Mouse (Mus musculus): Measurements from ENCODE around the gene Bcat1. TPM values are rescaled to one million over a fixed set of nuclear protein-coding genes. Genes with fewer than 3 reads are reported as not detected.
A peak's percentile ranks its signal among the peaks of the same experiment; 100 is the strongest.

Bcat1 gene
- polyA plus RNA-seq, 1 experiment from 2014 or later: 102 TPM

DNA sequence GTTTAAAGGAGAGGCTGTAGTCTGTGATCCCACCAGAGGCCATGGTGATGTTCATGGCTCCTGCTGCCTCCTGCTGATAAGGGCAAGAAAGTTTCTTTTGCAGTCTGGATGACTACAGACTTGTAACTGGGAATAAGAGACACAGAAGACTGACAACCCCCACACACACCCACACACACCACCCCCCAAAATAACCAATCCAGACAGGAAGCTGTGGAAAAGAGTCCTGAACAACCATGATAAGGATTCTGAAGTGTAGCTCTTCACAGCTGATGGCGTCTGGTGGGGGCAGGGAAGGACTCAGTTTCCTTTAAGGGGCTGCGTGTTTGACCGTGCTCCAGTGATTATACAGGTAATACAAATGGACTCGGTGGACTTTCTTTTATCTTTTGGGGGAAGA lies 13.4 kb upstream of the Bcat1 start:
- Histone ChIP-seq H3K4me3 (no peak overlapping the region), H3K4me2 (no peak overlapping the region), H3K4me1 (no peaks in the 10 kb centered on the region), H3K27ac (no peak overlapping the region), H3K36me3 (ENCODE audit: poor library complexity, severe bottlenecking) (no peaks in the 10 kb centered on the region), H3K27me3 (no peaks in the 10 kb centered on the region), H3K9me3 (replicated peaks) (no peaks in the 10 kb centered on the region), H3K9ac (no peak overlapping the region)
- 84% methylated on average over 4 of the region's 4 CpGs for WGBS
- no peak for ATAC-seq

DNA sequence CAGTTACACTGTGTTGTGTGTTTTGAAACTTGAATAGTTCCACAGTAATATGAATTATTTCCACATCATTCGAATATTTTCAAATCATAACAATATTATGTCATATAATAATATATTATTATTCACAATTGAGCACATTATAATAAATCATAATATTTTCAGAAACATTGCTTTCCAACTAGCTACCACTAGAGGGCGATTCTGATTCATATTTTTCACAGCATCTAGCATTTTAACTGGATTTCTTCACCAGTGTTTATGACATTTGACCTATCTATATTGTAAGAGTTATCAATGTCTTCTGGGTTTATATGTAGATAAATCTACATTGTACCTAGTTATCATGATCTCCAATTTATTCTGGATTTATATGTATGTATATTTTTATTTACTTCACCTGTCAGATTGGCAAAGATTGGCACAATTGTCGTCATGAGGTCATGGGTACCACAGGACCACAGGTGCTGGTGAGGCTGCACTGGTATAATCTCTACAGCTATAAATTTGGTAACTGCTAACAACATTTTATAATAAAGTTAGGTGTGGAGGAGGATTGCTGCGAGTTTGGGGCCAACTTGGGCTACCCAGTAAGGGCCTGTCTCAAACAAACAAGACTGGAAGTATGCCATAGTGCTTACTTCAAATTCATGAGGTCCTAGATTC lies 12.6 kb upstream of the Bcat1 start:
- Histone ChIP-seq H3K36me3 (ENCODE audit: poor library complexity, severe bottlenecking) (no peaks in the 10 kb centered on the region), H3K9me3 (replicated peaks) (no peaks in the 10 kb centered on the region), H3K27me3 (no peaks in the 10 kb centered on the region), H3K9ac (no peak overlapping the region), H3K4me2 (no peak overlapping the region), H3K4me1 (no peaks in the 10 kb centered on the region), H3K27ac (no peak overlapping the region), H3K4me3 (no peak overlapping the region)
- no peak for ATAC-seq
- 48% methylated on average over 4 of the region's 4 CpGs for WGBS

DNA sequence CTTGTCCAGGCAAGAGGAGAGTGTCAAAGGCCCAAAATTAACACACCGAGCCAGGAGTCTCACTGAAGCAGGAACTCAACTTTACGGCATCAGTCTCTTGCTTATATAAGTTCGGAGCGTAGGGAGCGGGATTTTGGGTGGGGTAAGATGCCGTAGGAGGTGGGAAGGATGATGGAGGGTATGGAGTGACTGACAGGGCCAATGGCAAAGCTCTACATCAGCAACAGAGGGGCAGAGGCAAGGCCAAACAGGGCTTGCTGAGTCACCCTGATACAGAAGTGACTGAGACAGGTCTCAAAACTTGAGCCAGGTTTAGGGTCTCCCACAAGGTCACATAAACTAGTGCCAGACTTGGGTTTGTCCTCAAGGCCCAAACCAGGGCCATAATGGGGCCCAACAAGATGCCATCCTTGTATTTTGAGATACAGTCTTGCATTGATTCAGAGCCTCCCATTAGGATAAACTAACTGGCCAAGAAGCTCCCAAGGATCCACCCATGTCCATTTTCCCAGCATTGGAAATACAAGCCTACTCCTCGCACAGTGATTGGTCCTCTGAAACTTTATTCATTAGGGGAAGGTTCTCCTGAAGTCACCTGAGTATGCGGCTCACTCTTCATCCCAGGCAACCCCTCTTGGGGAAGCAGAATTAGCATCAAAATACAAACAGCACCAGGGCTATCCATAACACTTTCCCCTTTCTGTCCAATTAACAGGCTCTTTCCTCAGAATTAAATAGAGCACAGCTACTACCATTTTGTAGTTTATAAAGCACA lies 8.5 kb upstream of the Bcat1 start:
- no peak overlapping the region for H3K4me2 ChIP-seq
- WGBS: 95% methylated on average over 8 of the region's 8 CpGs
- no peaks in the 10 kb centered on the region for H3K36me3 ChIP-seq (ENCODE audit: poor library complexity, severe bottlenecking)
- no peaks in the 10 kb centered on the region for H3K4me1 ChIP-seq
- no peaks in the 10 kb centered on the region for H3K27me3 ChIP-seq
- no peaks in the 10 kb centered on the region for H3K9me3 ChIP-seq (replicated peaks)
- no peak overlapping the region for H3K4me3 ChIP-seq
- ATAC-seq: no peak
- no peak overlapping the region for H3K27ac ChIP-seq
- no peak overlapping the region for H3K9ac ChIP-seq

- no peaks in the 10 kb centered on the region for H3K4me1 ChIP-seq
- 86% methylated on average over 4 of the region's 4 CpGs for WGBS
- no peak overlapping the region for H3K4me2 ChIP-seq
- H3K27me3 ChIP-seq: no peaks in the 10 kb centered on the region
- no peak overlapping the region for H3K9ac ChIP-seq
- no peaks in the 10 kb centered on the region for H3K36me3 ChIP-seq (ENCODE audit: poor library complexity, severe bottlenecking)
- no peaks in the 10 kb centered on the region for H3K9me3 ChIP-seq (replicated peaks)
- no peak overlapping the region for H3K27ac ChIP-seq
- no peak for ATAC-seq
- H3K4me3 ChIP-seq: no peak overlapping the region
Observed at GRCm38 (mm10) chr6:145081721-145082120, 5.7 kb upstream of the Bcat1 start.

DNA sequence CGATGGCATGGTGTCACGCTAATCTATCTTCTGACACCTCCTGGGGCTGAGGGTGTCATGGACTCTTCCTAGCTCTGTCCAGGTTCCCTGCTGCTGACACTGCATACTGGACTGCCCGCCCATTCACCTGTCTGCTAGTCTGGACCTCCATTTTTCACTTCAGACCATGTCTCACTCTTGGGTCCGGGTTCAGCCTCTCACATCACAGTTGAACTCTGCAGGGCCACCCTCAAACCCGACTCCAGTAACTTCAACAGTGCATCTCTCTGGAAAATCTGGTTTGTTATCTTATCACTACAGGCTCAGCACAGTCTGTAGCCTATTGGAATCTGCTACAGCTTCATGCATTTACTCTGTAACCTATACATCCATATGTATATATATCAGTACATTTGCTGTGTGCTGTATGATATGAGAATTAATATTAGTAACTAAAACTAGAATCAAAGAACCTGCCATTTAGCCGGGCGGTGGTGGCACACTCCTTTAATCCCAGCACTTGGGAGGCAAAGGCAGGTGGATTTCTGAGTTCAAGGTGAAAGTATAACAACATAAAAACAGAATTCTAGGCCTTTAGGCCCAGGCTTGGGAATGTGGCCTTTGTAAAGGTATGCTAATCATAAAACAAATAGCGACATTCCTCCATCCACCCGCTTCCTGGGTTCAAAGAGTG lies 3.2 kb upstream of the Bcat1 start:
- Histone ChIP-seq H3K36me3 (ENCODE audit: poor library complexity, severe bottlenecking) (no peaks in the 10 kb centered on the region), H3K4me2 (no peak overlapping the region), H3K27ac (no peak overlapping the region), H3K9ac (no peak overlapping the region), H3K9me3 (replicated peaks) (no peaks in the 10 kb centered on the region), H3K4me1 (peaks cover 7% of the 10 kb centered on the region; the same call in 1 of the 2 replicates), H3K4me3 (no peak overlapping the region), H3K27me3 (no peaks in the 10 kb centered on the region)
- no peak for ATAC-seq
- WGBS: 82% methylated on average over 9 of the region's 9 CpGs

GRCm38 (mm10) chr6:145076286-145076685 lies 302 bp upstream of the Bcat1 start:
- WGBS: 15% methylated on average over 9 of the region's 9 CpGs
- H3K27me3 ChIP-seq: no peaks in the 10 kb centered on the region
- H3K9ac ChIP-seq: peak overlapping the region; percentile 77

DNA sequence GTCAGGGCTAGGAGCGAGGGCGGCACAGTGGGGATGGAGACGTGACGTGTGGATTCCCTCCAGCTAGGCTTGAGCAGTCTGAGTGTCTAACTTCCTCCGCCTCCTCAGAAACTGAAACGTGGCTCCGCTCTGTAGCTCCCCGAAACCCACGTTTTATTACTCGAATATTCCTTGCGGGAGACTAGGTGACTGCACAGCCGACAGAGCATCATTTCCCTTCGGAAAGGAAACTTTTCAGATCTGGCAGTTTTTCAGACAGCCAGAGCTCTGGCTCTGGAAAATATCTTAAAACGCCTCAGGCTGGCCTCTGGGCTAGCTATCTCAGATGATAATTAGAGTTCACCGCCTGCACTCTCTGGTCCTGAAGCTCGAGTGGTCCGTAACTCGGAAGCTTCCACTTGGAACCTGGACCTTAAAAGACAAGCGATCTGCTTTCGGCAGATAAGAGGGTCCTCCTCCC lies 866 bp downstream of the Bcat1 start:
- Histone ChIP-seq H3K4me2 (peak overlapping the region; percentile 98), H3K9me3 (replicated peaks) (no peaks in the 10 kb centered on the region), H3K9ac (peak overlapping the region; percentile 77), H3K36me3 (ENCODE audit: poor library complexity, severe bottlenecking) (no peaks in the 10 kb centered on the region), H3K27me3 (no peaks in the 10 kb centered on the region), H3K4me3 (peak overlapping the region; percentile 59), H3K4me1 (peaks cover 7% of the 10 kb centered on the region; the same call in 1 of the 2 replicates), H3K27ac (no peak overlapping the region)
- peak; percentile 71; the same call in 1 of the 2 replicates for ATAC-seq
- under 1% methylated on average over 20 of the region's 20 CpGs for WGBS

More at GRCm38 (mm10) chr6:145076286-145076685, 302 bp upstream of the Bcat1 start:
- H3K4me2 ChIP-seq: peak overlapping the region; percentile 98
- peaks cover 7% of the 10 kb centered on the region; the same call in 1 of the 2 replicates for H3K4me1 ChIP-seq
- peak overlapping the region; percentile 59 for H3K4me3 ChIP-seq
- H3K36me3 ChIP-seq (ENCODE audit: poor library complexity, severe bottlenecking): no peaks in the 10 kb centered on the region
- H3K27ac ChIP-seq: no peak overlapping the region
- H3K9me3 ChIP-seq (replicated peaks): no peaks in the 10 kb centered on the region
- no peak; the same call in 1 of the 2 replicates for ATAC-seq

- H3K27ac ChIP-seq: no peak overlapping the region
- H3K4me1 ChIP-seq: peaks cover 7% of the 10 kb centered on the region; the same call in 1 of the 2 replicates
- H3K36me3 ChIP-seq (ENCODE audit: poor library complexity, severe bottlenecking): no peaks in the 10 kb centered on the region
- peak; percentile 25; the same call in 1 of the 2 replicates for ATAC-seq
- peak overlapping the region; percentile 98 for H3K4me2 ChIP-seq
- H3K27me3 ChIP-seq: no peaks in the 10 kb centered on the region
- H3K4me3 ChIP-seq: no peak overlapping the region
- H3K9ac ChIP-seq: no peak overlapping the region
- H3K9me3 ChIP-seq (replicated peaks): no peaks in the 10 kb centered on the region
Observed at GRCm38 (mm10) chr6:145074461-145074860, 1.5 kb downstream of the Bcat1 start.

GRCm38 (mm10) chr6:145069921-145070320 lies 6.1 kb downstream of the Bcat1 start:
- Histone ChIP-seq H3K36me3 (ENCODE audit: poor library complexity, severe bottlenecking) (no peaks in the 10 kb centered on the region), H3K4me2 (no peak overlapping the region), H3K4me1 (no peaks in the 10 kb centered on the region), H3K9ac (no peak overlapping the region), H3K27ac (no peak overlapping the region), H3K4me3 (no peak overlapping the region), H3K9me3 (replicated peaks) (no peaks in the 10 kb centered on the region), H3K27me3 (no peaks in the 10 kb centered on the region)
- no peak for ATAC-seq
- WGBS: 80% methylated on average over 2 of the region's 2 CpGs

DNA sequence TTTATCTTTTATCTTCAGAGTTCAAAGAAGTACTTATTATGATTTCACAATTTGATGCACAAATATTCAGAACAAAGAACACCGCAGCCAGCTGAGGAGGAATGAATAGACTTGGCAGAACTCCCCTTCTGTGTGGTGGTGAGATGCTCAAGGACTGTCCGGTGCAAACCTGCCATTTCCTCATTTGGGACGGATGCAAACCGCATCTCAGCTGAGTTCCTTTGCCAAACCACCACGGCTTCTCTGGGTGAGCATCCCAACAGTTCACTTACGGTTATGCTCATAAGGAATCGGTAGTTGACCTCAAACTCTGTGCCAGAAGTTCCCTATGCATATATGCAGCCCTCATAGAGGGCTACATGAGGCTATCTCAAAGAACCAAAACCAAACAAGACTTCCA lies 6.6 kb downstream of the Bcat1 start:
- Histone ChIP-seq H3K9me3 (replicated peaks) (no peaks in the 10 kb centered on the region), H3K27ac (no peak overlapping the region), H3K36me3 (ENCODE audit: poor library complexity, severe bottlenecking) (no peaks in the 10 kb centered on the region), H3K4me3 (no peak overlapping the region), H3K4me2 (no peak overlapping the region), H3K27me3 (no peaks in the 10 kb centered on the region), H3K9ac (no peak overlapping the region), H3K4me1 (no peaks in the 10 kb centered on the region)
- ATAC-seq: no peak
- WGBS: 94% methylated on average over 7 of the region's 7 CpGs

GRCm38 (mm10) chr6:145067679-145068078 lies 8.3 kb downstream of the Bcat1 start:
- Histone ChIP-seq H3K4me1 (no peaks in the 10 kb centered on the region), H3K4me3 (no peak overlapping the region), H3K27ac (no peak overlapping the region), H3K9ac (no peak overlapping the region), H3K36me3 (ENCODE audit: poor library complexity, severe bottlenecking) (no peaks in the 10 kb centered on the region), H3K9me3 (replicated peaks) (no peaks in the 10 kb centered on the region), H3K27me3 (no peaks in the 10 kb centered on the region), H3K4me2 (no peak overlapping the region)
- ATAC-seq: no peak
- 90% methylated on average over 8 of the region's 8 CpGs for WGBS

DNA sequence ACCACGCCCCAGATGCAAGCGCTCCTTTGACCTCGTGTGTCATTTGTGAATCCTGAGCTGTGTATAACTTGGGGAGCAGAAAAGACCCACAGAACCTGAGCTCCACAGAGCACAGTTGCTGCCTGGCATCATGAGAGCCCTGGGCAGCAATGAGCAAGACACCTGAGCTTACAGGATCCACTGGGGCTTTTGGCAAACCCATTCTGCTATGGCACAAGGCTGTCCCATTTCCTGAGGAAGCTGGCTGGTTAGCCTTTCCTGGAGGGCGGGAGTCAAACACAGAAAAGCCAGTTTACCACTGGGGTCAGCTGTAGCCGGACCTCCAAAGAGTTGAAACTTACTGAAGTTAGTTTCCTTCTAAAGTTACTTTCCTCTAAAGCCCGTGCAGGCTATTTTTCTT lies 9.6 kb downstream of the Bcat1 start:
- no peaks in the 10 kb centered on the region for H3K4me1 ChIP-seq
- H3K27ac ChIP-seq: no peak overlapping the region
- H3K4me2 ChIP-seq: no peak overlapping the region
- no peak overlapping the region for H3K4me3 ChIP-seq
- no peaks in the 10 kb centered on the region for H3K27me3 ChIP-seq
- no peak overlapping the region for H3K9ac ChIP-seq
- H3K36me3 ChIP-seq (ENCODE audit: poor library complexity, severe bottlenecking): no peaks in the 10 kb centered on the region
- ATAC-seq: no peak
- H3K9me3 ChIP-seq (replicated peaks): no peaks in the 10 kb centered on the region
- 83% methylated on average over 6 of the region's 6 CpGs for WGBS
